Mouse (Mus musculus) common myeloid progenitor, adult 5-6 weeks (primary cell): ENCODE results near the gene Adprh. TPM values are rescaled to one million over a fixed set of nuclear protein-coding genes. Genes with fewer than 3 reads are reported as not detected.
A peak's percentile ranks its signal among the peaks of the same experiment; 100 is the strongest.

ENCODE experiments used
- ATAC-seq: replicated peaks from 2 replicates; pipeline ENCODE4 v1.8.0; 2016; ENCODE audit warnings: low read depth, mild to moderate bottlenecking, moderate TSS enrichment, inconsistent platforms; ENCODE audit not compliant: poor library complexity, severe bottlenecking
- total RNA-seq: library from RNA; stranded (forward); fragments of 200-1000, 187-1606 nt; gene quantifications from 2 replicates; pipeline ENCODE4 v1.2.3, GENCODE M21; 2017

The Adprh gene
- total RNA-seq, 1 experiment from 2014 or later, result 13.7 TPM

- ATAC-seq, result no peak
Measured at GRCm38 (mm10) chr16:38400311-38400960, 52.1 kb downstream of the Adprh start.

GRCm38 (mm10) chr16:38399531-38400231, 52.8 kb downstream of the Adprh start:
- peak; percentile 51 for ATAC-seq

GRCm38 (mm10) chr16:38399076-38399475, 53.4 kb downstream of the Adprh start:
- ATAC-seq, result no peak

- ATAC-seq, result no peak
Measured at GRCm38 (mm10) chr16:38398266-38398665, 54.2 kb downstream of the Adprh start.

- ATAC-seq, result peak; percentile 78
Measured at GRCm38 (mm10) chr16:38396155-38396554, 56.3 kb downstream of the Adprh start.

GRCm38 (mm10) chr16:38395060-38395730, 57.3 kb downstream of the Adprh start:
- 0 out of 2 replicates have a peak, but pooled peaks have one; percentile 10 for ATAC-seq

- ATAC-seq, result peak; percentile 53
Measured at GRCm38 (mm10) chr16:38394191-38394618, 58.3 kb downstream of the Adprh start.

Other genes with a start within 250 kb of the Adprh start
- not detected in 2 replicates for gene Nr1i2, start 157.9 kb downstream of the Adprh start, total RNA-seq
- not detected in 2 replicates for gene Maats1, start 110.6 kb downstream of the Adprh start, total RNA-seq
- 270 and 347 TPM in 2 replicates for gene Cox17, start 105.7 kb downstream of the Adprh start, total RNA-seq
- not detected in 2 replicates for gene Gm21987, start 105.7 kb downstream of the Adprh start, total RNA-seq
- 0.09 TPM in 1 of 2 replicates, not detected in the other for gene Popdc2, start 90.5 kb downstream of the Adprh start, total RNA-seq
- not detected in 2 replicates for gene Pla1a, start 19.6 kb downstream of the Adprh start, total RNA-seq
- 0.27 TPM in 1 of 2 replicates, not detected in the other for gene Cd80, start 2.9 kb upstream of the Adprh start, total RNA-seq
- 42.0 and 63.9 TPM in 2 replicates for gene Timmdc1, start 70.0 kb upstream of the Adprh start, total RNA-seq
- 21.7 and 22.6 TPM in 2 replicates for gene Poglut1, start 97.6 kb upstream of the Adprh start, total RNA-seq
- gene Tmem39a, start 106.0 kb upstream of the Adprh start, total RNA-seq, result 30.0 and 76.3 TPM in 2 replicates